Mouse (Mus musculus) mouse embryonic stem cell (cell line): ENCODE data around the gene Dcaf11.

Experiments used
- in situ Hi-C, 2 experiments: fragments of 300-500 bp; cut with MboI; formaldehyde crosslinking; loops; 1 replicate in 1 of 2; 3 replicates in 1 of 2; pipeline ENCODE4 v1.14.3; 2019 to 2020; ENCODE audit warnings: low sequenced_read_pairs in 2 of 2, low pct_unique_long_range_greater_than_20kb in 1 of 2, mixed read lengths in 1 of 2; ENCODE audit not compliant: unreplicated experiment in 1 of 2

The Dcaf11 gene

DNA sequence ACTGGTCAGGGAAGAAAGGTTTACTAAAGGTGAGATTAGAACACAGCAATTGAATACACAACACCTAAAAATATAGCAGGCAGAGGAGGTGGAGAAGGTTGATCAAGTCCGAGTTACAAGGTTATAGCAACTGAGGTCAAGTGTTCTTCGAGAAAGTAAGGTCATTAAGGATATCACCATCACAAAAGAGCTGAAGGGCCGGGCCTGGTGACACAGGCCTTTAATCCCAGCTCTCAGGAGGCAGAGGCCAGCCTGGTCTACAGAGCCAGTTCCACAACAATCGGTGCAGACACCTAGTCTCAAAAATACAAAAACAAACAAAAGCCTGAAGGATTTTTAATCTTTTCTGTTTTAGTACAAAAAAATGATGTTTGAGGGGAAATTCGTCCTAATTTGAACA is 8.5 kb upstream of the Dcaf11 start:
- in situ Hi-C loops: no loop called here

DNA sequence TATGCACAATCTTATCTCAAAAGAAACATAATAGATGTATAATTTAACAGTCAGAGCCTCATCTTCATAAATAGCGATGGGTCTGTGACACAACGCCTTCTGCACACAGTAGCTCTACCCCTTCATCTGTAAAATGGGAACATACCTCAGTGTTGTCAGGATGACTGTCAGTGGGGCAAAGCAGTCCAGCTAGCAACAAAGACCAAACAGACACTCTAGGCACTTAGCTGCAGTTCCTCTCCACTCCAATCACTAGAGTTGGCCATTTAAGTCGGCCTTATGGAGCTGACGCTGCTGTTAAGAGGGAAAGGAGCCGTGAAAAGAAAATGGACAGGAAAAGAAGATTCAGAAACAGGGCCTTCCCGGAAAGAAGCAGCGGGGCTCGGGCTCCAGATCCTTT is 8.0 kb upstream of the Dcaf11 start:
- in situ Hi-C loops: no loop called here

GRCm38 (mm10) chr14:55554635-55555034 is 5.2 kb upstream of the Dcaf11 start:
- in situ Hi-C loops: no loop called here

DNA sequence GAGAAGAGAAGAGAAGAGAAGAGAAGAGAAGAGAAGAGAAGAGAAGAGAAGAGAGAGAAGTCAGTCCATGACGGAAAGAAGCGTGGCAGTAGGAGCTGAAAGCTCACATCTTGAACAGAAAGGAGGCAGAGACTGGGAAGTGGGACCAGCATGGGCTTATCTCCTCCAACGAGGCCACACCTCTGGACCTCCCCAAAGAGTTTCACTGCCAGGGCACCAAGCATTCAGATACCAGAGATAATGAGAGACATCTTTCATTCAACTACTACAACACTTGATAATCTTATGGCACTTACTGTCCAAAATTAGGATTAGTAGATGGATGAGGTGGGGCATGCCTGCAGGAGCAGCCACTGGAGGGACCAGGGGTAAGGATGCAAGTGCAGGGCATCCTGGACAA is 4.0 kb upstream of the Dcaf11 start:
- in situ Hi-C loops: no loop called here

- in situ Hi-C loops: no loop called here
Measured at GRCm38 (mm10) chr14:55557003-55557402, 2.8 kb upstream of the Dcaf11 start.

DNA sequence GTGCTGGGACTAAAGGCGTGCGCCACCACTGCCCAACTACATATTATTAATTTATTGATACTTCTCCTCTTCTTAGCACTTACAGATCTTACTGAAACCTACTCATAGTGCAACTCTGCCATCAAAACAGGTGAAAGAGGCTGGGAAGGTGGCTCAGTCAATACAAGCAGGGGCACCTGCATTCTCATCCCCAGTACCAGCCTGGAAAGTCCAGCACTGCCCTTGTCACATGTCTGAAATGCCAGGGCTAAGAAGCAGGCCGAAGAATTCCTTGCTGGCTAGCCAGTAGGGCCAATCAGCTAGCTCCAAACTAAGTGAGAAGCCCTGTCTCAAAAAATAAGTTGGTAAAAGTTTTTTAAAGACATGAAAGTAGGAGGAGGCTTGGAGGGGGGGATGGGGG is 2.2 kb upstream of the Dcaf11 start:
- in situ Hi-C loops: no loop called here

DNA sequence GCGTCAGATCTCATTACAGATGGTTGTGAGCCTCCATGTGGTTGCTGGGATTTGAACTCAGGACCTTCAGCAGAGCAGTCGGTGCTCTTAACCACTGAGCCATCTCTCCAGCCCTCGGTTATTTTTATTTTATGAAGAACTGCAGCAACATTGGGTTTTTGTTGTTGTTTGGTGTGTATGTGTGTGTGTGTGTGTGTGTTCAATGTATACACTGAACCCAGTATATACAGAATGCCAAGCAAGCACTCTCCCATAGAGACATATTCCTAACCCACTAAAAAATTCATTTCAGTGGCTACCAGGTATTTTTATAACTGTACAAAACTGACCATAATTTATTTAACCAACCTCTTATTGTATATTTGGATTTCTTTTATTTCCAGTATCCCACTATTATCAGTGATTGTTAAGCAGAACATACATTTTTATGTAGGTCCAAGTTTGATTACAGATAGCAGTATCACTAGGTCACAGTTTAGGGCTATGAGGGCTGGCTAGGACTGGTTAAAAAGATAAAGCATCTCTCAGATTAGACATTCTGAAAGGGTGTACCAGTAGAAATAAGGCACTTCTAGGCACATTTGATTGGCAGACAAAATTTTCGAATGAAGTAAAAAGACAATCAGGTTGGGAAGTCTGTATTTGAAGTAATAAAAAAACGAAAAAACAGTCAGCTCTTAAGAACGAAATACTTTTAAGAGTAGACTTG is 912 bp upstream of the Dcaf11 start:
- in situ Hi-C loops: no loop called here

GRCm38 (mm10) chr14:55560202-55561073 is 632 bp downstream of the Dcaf11 start, which contains the start of gene A730061H03Rik:
Gene A730061H03Rik (minus strand): TSS chr14:55560406.
- in situ Hi-C loops: no loop called here

- in situ Hi-C loops: no loop called here
Measured at GRCm38 (mm10) chr14:55561860-55562259, 2.1 kb downstream of the Dcaf11 start.

DNA sequence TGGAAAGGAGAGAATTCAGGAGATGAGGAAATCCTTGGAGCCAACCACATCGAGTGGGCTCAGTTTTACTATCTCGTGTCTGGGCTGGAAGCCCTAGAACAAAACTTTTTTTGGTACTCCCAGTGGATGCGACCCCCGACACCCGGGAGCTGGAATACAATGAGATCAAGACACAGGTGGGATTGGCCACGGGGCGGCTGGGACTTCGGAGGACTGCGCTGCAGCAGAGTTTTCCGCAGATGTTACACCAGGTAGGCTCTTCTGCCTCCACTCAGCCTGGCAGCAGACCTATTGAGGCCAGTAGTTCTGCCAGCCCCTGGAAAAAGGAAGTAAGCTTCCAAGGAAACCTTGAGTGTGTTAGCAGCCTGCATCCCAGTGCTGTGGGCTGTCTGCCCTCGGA is 3.4 kb downstream of the Dcaf11 start:
- in situ Hi-C loops: no loop called here

GRCm38 (mm10) chr14:55565748-55566147 is 5.9 kb downstream of the Dcaf11 start:
- in situ Hi-C loops: no loop called here

DNA sequence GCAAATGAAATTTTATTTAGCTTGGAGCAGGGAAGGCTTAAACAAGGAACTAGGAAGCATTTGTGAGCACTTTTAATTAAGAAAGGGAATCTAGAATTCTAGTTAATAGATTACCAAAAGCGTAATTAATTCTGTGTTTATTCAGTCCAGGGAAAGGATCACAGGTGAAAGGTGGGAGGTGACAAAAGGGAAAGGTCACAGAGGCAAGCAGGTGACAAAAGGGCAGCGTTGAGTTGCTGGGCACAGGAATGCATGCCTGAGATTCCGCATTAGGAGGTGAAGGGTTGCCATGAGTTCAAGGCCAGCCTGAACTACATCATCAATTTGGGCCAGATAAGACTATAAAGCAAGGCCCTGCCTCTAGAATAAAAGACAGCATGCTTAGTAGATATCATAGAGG is 7.7 kb downstream of the Dcaf11 start:
- in situ Hi-C loops: no loop called here

- in situ Hi-C loops: no loop called here
Measured at GRCm38 (mm10) chr14:55570588-55570987, 10.8 kb downstream of the Dcaf11 start.

DNA sequence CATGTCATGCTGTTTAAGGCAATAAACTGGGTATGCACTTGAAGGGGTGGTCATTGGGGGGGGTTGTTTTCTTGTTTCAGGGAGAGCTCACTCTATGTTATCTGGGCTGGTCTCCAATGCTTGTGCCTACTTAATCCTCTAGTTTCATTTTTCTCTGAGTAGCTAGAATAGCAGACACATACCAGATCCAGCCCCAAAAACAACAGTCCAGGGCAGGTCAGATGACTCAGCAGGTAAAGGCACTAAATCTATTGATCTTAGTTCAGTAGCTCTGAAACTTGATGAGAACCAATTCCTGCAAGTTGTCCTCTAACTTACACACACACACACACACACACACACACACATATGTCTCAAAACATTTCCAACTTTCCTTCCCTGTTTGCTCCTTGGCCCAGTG is 12.0 kb downstream of the Dcaf11 start:
- in situ Hi-C loops: no loop called here

- in situ Hi-C loops: no loop called here
Measured at GRCm38 (mm10) chr14:55575302-55575701, 15.5 kb downstream of the Dcaf11 start, which contains the start of gene Fitm1. Gene Fitm1 (plus strand): TSS chr14:55575617.

DNA sequence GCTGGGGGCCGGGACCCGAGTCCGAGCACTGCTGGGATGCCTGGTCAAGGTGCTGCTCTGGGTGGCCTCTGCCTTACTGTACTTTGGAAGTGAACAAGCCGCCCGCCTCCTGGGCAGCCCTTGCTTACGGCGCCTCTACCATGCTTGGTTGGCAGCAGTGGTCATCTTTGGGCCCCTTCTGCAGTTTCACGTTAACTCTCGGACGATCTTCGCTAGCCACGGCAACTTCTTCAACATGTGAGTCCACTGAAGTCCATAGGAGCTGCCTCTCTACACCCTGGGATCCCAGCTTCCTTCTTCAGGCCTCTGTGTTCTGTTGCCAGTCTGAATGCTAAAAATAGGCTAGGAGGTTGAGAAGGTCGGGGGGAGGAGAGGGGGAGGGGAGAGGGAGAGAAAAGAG is 15.9 kb downstream of the Dcaf11 start:
- in situ Hi-C loops: no loop called here

- in situ Hi-C loops: no loop called here
Measured at GRCm38 (mm10) chr14:55576376-55576775, 16.6 kb downstream of the Dcaf11 start.

- in situ Hi-C loops: no loop called here
Measured at GRCm38 (mm10) chr14:55577871-55578667, 18.3 kb downstream of the Dcaf11 start, which contains the start of gene Psme1. Gene Psme1 (plus strand): TSS chr14:55578123.
